Mouse (Mus musculus) mesoderm, embryonic 11.5 days (tissue): Measurements from ENCODE around the gene Mgat5b.
A peak's percentile ranks its signal among the peaks of the same experiment; 100 is the strongest.
"Not testable (repeated sequence)": the region's sequence is repeated elsewhere in the genome, so short reads cannot be mapped to it uniquely, and the experiment has no call there.

ENCODE experiments used
- DNase-seq: peaks from one replicate; pipeline ENCODE4 v3.0.0-alpha.2; 2012; ENCODE audit warnings: low read depth, low spot score

Mgat5b gene

DNA sequence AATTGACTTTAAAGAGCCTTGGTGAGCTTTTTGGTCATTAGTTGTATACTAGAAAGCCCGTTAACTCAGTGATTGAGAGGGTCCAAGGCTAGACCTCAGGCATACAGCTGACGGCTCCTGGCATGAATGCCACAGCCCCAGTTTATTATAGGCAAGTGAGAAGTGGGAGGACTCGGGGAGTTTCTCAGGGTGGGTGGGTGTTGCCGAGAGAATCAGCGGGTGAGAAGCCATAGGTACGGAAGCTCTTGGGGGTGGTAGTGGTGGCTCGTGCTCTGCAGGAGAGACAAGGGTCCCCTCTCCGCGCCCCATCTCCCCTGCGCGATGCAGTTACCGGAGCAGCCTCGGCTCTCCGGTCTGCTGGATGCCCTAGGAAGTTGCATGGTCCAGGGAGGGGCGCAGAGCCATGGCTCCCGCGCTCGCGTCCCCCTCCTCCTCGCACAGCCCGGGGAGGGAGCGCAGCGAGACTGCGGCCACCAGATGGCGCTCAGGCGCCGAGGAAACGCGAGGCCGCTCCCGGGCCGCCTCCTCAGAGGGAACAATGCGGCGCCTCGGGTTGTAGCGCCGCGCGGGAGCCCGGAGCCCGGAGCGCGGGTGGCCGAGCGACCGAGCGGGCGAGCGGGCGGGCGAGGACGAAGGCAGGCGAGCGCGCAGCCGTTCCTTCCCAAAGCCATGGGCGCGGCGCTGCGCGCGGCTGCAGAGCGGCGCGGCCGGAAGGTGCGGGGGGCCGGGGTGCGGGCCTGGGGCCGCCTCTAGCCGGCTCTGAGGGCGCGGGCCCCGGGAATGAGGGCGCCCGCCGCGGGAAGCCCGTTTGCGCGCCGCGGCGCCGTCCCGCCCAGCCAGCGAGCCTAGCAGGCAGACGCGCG lies at the start of gene Mgat5b:
Mgat5b (plus strand) TSS at position 541 of the 863 bp plus-strand sequence.
- peak; percentile 94 for DNase-seq

DNA sequence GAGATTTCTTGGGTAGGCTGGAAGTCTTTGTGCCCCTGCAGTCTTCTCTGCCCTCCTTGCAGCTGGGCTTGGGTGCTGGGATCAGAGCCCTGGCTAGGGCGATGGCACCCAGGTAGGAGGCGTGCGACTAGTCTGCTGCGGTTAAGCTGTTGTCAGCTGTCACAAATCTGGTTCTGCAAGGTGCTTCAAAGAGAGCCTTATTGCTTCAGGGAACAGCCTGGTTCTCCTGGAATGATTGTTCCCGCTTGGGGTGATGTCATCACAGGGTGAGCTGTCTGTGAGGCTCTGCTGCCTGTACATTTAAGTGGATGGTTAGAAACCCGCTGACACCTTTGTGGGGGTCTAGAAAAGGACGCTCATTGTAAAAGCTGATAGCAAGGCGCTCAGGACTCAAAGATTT lies 49.4 kb upstream of the Mgat5b start:
- DNase-seq: no peak

DNA sequence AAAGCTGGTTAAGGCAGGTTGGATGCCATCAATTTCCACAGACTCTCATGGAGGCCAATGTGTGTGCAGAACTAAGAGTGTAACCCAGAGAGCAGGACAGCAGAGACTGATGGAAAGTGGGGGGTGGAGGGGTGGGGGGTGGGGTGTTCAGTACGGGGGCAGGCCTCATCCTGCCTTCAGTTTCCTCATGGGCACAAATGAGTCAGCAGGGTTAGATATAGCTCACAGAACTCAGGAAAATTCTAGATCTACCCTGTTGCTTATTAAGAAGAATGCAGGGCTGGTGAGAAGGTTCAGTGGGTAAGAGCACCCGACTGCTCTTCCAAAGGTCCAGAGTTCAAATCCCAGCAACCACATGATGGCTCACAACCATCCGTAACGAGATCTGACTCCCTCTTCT lies 49.0 kb upstream of the Mgat5b start:
- DNase-seq: no peak

DNA sequence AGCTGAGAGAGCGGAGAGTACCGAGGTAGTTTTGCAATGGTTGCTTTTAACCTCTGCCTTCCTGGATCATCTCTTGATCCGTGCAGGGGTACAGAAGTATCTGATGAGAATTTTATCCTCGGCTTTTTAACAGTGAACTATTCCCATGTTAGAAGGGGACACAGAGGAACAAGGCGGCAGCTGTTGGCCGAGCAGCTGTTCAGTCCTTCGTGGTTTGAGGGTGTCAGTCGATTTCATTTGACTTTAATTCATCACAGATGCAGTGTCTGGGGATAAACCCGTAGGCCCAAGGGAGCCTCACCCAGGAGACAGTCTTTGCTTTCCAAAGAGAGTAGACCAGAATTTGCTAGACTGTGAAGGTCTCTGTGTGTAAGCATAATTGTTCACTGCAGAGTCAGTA lies 47.1 kb upstream of the Mgat5b start:
- no peak for DNase-seq

DNA sequence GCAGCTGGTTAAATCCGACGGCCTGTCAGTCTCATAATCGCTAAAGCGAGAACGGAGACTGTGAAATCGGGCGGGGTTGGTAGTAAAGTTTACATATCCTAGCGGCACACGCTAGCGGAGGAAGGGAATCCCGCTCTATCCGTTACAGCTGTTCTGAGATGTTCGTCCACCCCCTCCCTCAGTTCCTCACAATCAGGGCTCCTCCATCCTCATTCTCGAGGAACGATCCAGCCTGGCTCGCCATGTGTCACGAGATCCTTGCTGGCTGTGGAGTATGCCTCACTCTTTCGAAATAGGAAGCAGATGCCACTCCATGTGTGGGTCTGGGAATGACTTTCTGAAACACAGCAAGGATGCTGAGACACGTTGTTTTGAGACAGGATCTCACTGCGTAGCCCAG lies 44.7 kb upstream of the Mgat5b start:
- no peak for DNase-seq

GRCm38 (mm10) chr11:116878454-116878853 lies 40.2 kb upstream of the Mgat5b start:
- DNase-seq: no peak

GRCm38 (mm10) chr11:116880839-116881238 lies 37.8 kb upstream of the Mgat5b start:
- no peak for DNase-seq

GRCm38 (mm10) chr11:116881440-116881839 lies 37.2 kb upstream of the Mgat5b start:
- DNase-seq: no peak

GRCm38 (mm10) chr11:116882446-116882845 lies 36.2 kb upstream of the Mgat5b start:
- DNase-seq: no peak

DNA sequence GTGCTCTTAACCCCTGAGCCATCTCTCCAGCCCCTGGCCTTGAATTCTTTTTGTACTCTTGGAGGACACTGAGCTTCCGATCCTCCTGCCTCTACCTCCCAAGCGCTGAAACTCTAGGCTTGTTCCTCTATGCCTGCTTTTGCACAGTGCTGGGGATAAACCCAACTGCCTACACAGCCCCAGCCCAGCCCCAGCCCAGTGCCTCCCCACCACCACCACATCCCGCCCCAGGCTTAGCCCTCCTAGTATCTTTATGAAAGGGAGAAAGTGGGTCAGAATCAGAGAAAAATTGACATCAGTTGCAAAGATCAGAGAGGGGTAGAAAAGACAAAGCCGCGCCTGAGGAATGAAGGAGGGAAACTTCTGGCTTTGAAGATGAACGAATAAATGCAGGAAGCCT lies 34.6 kb upstream of the Mgat5b start:
- DNase-seq: no peak

GRCm38 (mm10) chr11:116885275-116886151 lies 33.1 kb upstream of the Mgat5b start:
- DNase-seq: peak; percentile 90

DNA sequence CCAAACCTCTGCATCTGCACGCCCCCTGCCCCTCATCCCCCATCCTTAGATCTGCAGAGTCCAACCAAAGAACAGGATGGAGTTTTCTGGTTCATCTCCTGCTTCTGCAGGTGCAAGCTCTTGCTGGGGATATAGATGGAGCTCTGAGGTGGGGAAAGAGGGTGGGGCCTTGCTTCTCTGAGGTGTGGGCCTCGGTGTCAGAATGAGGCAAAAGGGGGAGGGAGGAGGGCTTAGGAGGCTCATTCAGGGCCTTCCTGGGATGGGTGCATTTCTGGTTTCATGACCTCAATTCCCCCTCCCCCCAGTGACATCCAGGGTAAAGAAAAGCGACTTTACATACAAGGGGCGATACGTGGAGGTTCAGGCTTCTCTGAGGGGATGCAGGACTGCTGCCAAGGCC lies 31.5 kb upstream of the Mgat5b start:
- DNase-seq: no peak

DNA sequence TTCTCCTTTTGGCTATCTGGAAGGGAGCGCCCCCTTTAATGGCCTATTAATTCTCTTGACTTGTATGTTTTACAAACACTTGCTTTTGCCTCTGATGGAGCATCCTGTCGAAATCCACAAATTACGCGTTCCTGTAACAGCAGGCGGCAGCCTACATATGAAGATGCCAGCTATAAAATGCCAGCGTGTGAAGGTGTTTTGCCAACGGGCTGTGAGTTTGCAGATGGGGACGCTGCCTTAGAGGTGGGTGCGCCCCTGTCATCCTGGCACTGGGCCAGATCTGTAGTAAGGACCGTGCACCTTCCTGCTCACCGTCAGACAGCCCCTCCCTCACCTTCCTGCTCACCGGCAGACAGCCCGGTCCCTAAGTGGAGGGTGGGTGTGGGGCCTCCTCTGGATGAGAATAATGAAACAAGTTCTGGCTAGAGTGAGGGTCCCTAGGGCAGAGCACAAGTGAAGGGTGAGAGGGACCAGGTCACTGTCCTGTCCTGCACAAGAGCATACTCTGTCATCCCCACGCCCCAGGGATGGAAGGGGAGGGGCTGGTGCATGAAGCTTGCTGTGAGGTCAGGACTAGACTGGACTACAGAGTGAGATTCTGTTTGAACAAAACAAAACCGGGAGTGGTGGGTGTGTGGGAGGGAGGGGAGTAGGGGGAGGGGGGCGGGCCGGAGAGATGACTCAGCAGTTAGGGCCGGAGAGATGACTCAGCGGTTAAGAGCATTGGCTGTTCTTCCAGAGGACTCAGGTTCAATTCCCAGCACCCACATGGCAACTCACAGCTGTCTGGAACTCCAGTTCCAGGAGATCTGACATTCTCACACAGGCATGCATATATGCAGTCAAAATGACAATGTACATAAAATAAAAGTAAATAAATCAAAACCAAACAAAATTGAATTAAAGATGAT lies 24.9 kb upstream of the Mgat5b start:
- DNase-seq: no peak

DNA sequence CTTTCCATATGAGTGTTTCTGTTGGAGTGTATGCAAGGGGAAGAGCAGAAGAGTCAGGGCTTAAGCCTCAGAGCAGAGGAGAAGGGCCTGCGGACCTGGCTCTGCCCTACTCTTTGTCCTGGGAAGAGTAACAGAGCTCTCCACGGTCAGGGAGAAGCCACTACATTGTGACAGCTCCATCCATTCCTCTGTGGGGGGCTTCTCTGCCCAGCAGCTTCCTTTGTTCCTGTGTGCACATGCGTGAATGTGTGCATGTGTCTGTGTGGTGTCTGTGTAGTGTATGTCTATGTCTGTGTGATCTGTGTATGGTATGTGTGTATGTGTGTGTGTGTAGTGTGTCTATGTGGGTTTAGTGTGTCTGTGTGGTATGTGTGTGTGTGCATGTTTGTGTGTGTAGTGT lies 23.3 kb upstream of the Mgat5b start:
- no peak for DNase-seq

GRCm38 (mm10) chr11:116899247-116899646 lies 19.4 kb upstream of the Mgat5b start:
- no peak for DNase-seq

GRCm38 (mm10) chr11:116902588-116902987 lies 16.1 kb upstream of the Mgat5b start:
- DNase-seq: not testable (repeated sequence)

- DNase-seq: no peak
Measured at GRCm38 (mm10) chr11:116905741-116906456, 12.8 kb upstream of the Mgat5b start.

DNA sequence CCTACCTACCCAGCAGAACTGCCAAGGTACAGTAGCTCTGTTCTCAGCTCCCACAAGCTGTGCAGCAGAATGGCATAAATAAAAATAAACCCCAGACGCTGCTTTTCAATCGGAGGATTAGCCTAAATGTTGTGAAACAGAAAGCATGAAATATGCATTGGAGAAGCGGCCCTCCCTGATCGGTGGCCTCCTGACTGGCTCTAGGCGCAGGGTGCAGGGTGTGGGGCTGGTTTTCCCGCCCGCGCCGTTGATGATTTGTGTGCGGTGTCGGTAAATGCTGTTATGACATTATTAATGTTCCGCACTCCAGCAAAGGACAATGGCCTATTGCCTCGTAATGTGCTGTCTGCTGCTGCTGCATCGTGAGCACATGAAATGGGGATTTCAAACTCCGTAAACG lies 5.1 kb upstream of the Mgat5b start:
- DNase-seq: no peak

DNA sequence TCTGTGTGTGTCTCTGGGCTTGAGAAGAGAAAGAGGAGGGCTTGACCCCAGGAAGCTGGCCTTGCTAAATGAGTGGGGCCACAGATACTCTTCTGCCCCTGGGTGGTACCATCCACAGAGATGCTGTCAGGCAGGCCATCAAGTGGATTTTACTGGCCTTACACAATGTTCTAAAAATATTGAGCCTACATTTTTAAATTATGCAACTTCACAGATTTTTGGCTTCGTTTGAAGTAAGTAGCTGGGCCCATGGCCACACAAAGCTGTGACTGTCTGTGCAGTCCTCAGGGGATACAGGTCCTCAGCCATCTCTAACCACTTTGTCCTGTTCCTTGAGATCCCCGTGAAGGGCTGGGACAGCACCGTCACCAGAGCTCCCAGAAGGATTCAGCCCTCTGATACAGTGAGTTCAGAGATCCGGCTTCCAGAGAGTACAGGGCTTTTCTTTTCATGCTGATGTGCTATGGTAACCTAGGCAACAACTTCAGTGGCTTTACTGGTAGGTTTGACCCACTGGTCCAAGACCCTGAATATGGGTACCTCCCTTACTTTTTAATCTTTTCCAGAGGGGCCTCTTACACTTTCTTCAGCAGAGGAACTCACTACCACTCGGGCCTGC lies 4.3 kb upstream of the Mgat5b start:
- no peak for DNase-seq

DNA sequence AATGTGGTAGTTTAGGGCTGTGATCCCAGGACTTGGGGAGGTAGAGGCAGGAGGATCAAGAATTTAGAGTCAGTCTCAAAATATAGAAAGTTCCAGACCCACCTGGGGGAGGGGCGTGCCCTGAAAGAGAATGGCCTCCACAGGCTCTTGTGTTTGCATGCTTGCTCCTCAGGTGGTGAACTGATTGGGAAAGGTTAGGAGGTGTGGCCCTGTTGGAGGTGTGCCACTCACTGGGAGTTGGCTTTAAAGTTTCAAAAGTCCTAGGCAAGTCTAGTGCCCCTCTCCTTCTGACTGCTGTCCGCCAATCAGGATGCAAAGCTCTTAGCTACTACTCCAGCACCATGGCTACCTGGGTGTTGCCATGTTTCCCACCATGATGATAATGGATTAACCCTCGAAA lies 3.4 kb upstream of the Mgat5b start:
- DNase-seq: no peak

DNA sequence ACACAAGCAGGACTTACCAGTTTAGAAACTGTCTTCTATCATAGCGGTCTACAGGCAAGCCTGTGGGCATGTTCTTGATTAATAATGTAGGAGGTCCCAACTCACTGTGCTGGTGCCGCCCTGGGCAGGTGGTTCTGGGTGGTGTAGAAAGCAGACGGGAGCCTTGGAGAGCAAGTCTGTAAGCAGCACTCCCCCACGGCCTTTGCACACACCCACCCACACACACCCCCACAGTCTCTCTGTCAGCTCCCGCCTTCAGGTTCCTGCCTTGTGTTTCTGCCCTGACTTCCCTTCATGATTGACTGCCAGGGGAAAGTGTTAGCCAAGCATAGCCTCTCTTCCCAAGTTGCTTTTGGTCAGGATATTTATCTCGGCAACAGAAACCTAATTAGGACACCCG lies 1.3 kb upstream of the Mgat5b start:
- no peak for DNase-seq
